Mouse (Mus musculus): ENCODE measurements around the gene Htr7.

The Htr7 gene

DNA sequence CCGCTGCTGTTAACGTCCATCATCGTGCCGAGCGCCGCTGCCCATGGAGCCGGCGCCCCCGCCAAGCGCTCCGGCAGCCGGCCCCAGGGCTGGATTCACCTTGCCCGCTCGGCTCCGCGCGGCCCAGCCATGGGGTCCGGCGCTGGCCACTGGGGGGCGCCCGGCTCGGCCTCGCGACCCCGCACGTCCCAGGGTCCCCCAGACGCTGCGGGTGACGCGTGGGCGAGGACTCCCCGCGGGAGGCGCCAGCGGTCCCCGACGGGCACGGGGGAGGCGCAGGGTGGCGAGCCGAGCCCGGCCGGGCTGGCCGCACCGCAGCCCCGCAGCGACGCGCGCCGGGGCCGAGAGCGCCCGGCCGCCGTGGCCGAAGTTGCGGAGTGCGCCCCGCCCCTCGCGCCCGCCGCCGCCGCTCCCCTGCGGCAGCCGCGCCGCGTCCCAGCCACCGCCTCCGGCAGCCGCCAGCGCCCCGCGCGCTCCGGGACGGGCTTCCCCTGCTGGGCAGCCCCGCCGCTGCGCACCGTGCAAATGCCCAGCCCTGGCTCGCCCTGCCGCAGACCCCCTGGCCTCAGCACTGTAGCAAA, at the start of gene Htr7:
Gene Htr7, minus strand, starts transcription at position 277 of the 581 bp plus-strand sequence.
- DNase-seq (ENCODE audit: low read depth, low spot score): no peak

DNA sequence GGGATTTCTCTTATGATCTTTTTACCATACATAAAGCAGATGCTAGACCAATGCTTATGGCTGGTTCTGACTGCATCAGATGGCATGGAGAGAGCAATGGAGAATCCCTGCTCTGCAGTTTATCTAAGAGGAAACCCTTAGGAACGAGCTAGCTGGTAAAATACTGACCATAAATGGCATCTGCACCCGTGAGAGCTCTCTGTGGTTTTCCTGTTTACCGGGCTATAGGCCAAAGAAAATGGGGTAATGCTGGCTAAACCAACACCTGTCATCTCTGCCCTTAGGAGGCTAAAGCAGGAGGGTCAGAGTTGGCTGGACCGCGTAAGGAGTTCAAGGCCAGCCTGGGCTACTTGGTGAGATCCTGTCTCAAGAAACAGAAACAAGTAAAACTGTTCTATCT, 46.6 kb upstream of the Htr7 start:
- DNase-seq (ENCODE audit: low read depth, low spot score): no peak

DNA sequence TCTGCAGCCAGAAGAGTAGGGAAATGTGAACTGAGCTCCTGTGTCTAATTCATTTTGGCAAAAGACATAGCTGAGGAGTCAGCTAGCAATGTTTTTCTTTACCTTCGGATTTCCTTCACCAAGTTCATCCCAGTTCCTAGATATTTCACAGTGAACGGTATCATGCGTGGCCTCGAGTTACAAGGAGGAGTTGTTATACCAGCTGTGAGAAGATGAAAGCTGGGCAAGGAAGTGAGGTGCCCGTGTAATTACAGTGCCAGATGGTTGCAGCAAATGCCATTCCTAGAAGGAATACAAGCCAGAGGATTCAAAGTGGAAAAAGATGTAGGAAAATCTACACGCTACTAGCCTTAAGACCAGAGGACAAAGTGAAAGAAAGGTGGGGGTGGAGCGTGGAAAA, 41.6 kb upstream of the Htr7 start:
- no peak for DNase-seq (ENCODE audit: low read depth, low spot score)

GRCm38 (mm10) chr19:36098265-36098664, 41.0 kb upstream of the Htr7 start:
- no peak for DNase-seq (ENCODE audit: low read depth, low spot score)

- DNase-seq (ENCODE audit: low read depth, low spot score): no peak
Observed at GRCm38 (mm10) chr19:36097194-36097593, 39.9 kb upstream of the Htr7 start.

DNA sequence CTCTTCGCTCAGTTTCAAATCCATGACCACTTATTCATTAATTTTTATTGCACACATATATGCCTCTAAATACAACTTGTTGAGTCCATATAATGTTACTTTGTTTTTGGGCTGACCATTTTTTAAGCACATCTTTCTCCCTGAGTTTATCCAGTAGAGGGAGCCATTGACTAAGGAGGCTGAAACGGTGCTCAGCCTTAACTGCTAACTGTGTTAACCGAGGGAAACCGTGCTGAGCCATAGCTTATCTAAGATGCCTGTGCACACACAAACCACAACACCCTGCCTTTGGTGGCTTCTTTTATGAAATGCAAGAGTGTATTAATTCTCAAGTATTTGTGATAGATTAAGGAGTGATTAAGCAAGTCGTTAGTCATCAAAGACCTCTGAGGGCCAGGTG, 33.5 kb upstream of the Htr7 start:
- no peak for DNase-seq (ENCODE audit: low read depth, low spot score)

- DNase-seq (ENCODE audit: low read depth, low spot score): peak; percentile 74
Observed at GRCm38 (mm10) chr19:36083262-36084225, 26.2 kb upstream of the Htr7 start, which contains the start of gene Rpp30. Rpp30 (plus strand) TSS chr19:36083716.

- DNase-seq (ENCODE audit: low read depth, low spot score): peak; percentile 39
Observed at GRCm38 (mm10) chr19:36082606-36083261, 25.4 kb upstream of the Htr7 start.

GRCm38 (mm10) chr19:36062801-36063529, 5.7 kb upstream of the Htr7 start:
- DNase-seq (ENCODE audit: low read depth, low spot score): no peak

DNA sequence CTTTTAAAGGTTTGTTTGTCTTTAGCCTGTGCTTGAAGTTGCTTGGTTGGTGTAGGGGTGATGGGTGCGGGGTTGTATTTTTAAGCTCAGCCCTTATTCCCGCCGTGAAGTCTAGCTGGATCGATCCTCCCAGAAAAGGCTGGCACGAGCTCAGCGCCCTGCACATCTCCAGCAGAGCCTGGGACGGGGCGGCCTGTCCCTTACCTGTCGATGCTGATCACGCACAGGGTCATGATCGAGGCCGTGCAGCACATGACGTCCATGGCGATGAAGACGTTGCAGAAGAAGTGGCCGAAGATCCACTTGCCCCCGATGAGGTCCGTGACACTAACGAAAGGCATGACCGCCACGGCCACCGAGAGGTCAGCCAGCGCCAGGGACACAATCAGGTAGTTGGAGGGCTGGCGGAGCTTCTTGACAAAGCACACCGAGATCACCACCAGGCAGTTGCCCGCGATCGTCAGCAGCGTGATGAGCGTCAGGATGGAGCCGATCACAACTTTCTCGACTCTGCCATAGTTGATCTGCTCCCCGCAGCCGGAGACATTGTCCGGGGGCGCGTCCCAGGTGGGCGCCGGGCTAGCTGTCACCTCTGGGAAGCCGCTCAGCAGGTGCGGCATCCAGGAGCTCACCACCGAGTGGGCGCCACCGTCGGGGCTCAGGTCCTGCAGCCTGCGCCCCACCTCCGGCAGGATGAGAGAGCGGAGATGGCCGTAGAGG, 645 bp downstream of the Htr7 start:
- DNase-seq (ENCODE audit: low read depth, low spot score): no peak

DNA sequence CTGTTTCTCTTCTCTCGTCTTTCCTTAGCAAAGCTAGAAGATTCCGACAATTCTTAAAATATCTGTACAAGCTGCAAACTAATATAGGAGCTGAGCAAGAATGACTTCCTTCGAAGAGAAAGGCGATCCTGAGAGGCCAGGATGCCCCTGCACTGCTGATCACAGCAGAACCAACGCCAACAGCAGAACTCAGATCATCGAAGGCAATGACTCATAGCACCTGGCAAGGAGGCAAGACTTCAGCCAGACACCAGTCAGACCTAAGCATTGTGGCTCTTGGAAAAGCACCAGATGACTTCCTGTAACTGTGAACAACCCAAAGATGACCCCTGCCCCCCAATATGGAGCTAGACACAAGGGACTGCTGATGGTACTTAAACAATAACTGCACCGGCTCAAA, 11.3 kb downstream of the Htr7 start:
- DNase-seq (ENCODE audit: low read depth, low spot score): no peak

GRCm38 (mm10) chr19:36014836-36015235, 42.5 kb downstream of the Htr7 start:
- no peak for DNase-seq (ENCODE audit: low read depth, low spot score)

DNA sequence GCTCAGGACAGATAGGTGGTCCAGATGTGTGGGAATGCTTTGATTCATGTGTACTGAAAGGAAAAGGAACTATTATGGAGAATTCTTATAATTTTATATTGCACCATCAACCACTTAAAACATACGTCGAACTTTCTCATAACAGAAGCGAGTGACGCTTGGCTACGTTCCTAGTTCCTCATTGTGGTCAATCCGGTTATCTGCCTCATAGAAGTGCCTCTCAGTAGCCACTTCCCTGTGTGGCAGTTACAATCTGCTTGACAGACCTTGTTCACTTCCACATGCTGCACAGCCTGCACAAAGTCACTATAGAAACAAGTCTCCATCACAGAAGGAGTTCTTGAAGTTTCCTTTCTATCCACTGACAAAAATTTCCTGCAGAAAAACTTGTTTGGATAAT, 51.0 kb downstream of the Htr7 start:
- no peak for DNase-seq (ENCODE audit: low read depth, low spot score)

- no peak for DNase-seq (ENCODE audit: low read depth, low spot score)
Observed at GRCm38 (mm10) chr19:36004961-36005360, 52.3 kb downstream of the Htr7 start.

- DNase-seq (ENCODE audit: low read depth, low spot score): no peak
Observed at GRCm38 (mm10) chr19:36002476-36003445, 54.5 kb downstream of the Htr7 start.

DNA sequence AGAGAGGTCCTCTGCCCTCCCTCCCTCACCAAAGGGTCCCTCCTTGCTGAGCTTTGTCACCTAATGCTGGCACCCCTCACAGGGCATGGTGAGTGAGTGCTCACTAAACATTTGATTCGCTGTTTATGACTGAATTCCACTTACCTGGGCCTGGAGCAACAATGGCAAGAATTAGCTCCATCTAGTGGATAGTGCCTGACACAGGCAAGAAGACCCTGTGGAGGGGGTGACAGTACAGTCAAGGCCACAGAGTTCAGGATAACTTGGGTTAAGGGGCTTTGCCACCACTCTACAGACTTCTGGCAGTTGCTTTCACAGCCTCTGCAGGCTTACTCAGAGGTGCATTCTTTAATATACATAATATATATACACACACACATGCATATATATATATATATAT, 55.8 kb downstream of the Htr7 start:
- DNase-seq (ENCODE audit: low read depth, low spot score): no peak

- DNase-seq (ENCODE audit: low read depth, low spot score): no peak
Observed at GRCm38 (mm10) chr19:36000955-36001354, 56.4 kb downstream of the Htr7 start.

- no peak for DNase-seq (ENCODE audit: low read depth, low spot score)
Observed at GRCm38 (mm10) chr19:35997384-35997783, 59.9 kb downstream of the Htr7 start.

GRCm38 (mm10) chr19:35987461-35987860, 69.8 kb downstream of the Htr7 start:
- DNase-seq (ENCODE audit: low read depth, low spot score): no peak

- DNase-seq (ENCODE audit: low read depth, low spot score): no peak
Observed at GRCm38 (mm10) chr19:35974681-35975080, 82.6 kb downstream of the Htr7 start.

All from c-Kit-negative CD71-positive TER-119-positive erythroid progenitor cells, embryonic 14.5 days (primary cell).